Mouse (Mus musculus) CH12.LX (cell line): ENCODE data around the gene Gucy1b2.

Source experiments
- CTCF ChIP-seq, 2 experiments: IDR thresholded peaks in 1 of 2; conservative IDR thresholded peaks in 1 of 2; 2 replicates each; pipeline ENCODE4 v1.5.1; 2011 to 2012; ENCODE audit warnings: low read depth in 2 of 2, low read length in 2 of 2, improper control_type of control experiment in 1 of 2, inconsistent platforms in 1 of 2, mild to moderate bottlenecking in 1 of 2, moderate library complexity in 1 of 2
- ELF1 ChIP-seq: IDR thresholded peaks from 2 replicates; pipeline ENCODE4 v1.6.1; 2014; ENCODE audit warnings: low read depth, mild to moderate bottlenecking, inconsistent platforms, low read length, improper control_type of control experiment
- EP300 ChIP-seq: IDR thresholded peaks from 2 replicates; pipeline ENCODE4 v1.6.1; 2011; ENCODE audit warnings: low read length, improper control_type of control experiment
- ETS1 ChIP-seq: conservative IDR thresholded peaks from 2 replicates; pipeline ENCODE4 v1.6.1; 2012; ENCODE audit warnings: low read depth, mild to moderate bottlenecking, inconsistent platforms, low read length, improper control_type of control experiment, moderate library complexity
- HCFC1 ChIP-seq: IDR thresholded peaks from 2 replicates; pipeline ENCODE4 v1.6.1; 2012; ENCODE audit warnings: low read depth, mild to moderate bottlenecking, inconsistent platforms, low read length, improper control_type of control experiment
- KAT2A ChIP-seq: IDR thresholded peaks from 2 replicates; pipeline ENCODE4 v1.6.1; 2012; ENCODE audit warnings: low read length, improper control_type of control experiment, inconsistent platforms; ENCODE audit not compliant: insufficient replicate concordance
- MYC ChIP-seq: IDR thresholded peaks from 2 replicates; pipeline ENCODE4 v1.6.1; 2011; ENCODE audit warnings: low read depth, mild to moderate bottlenecking, improper control_type of control experiment, low read length
- POLR2A ChIP-seq: IDR thresholded peaks from 2 replicates; pipeline ENCODE4 v1.6.1; 2011; ENCODE audit warnings: low read depth, mild to moderate bottlenecking, improper control_type of control experiment, low read length
- SMC3 ChIP-seq: IDR thresholded peaks from 2 replicates; pipeline ENCODE4 v1.6.1; 2011; ENCODE audit warnings: low read depth, low read length, improper control_type of control experiment
- UBTF ChIP-seq: IDR thresholded peaks from 2 replicates; pipeline ENCODE4 v1.6.1; 2012; ENCODE audit warnings: low read depth, mild to moderate bottlenecking, inconsistent platforms, low read length, improper control_type of control experiment, moderate library complexity
- USF1 ChIP-seq: IDR thresholded peaks from 2 replicates; pipeline ENCODE4 v1.6.1; 2014; ENCODE audit warnings: low read depth, mild to moderate bottlenecking, inconsistent platforms, low read length, improper control_type of control experiment
- USF2 ChIP-seq: conservative IDR thresholded peaks from 2 replicates; pipeline ENCODE4 v1.6.1; 2011; ENCODE audit warnings: low read depth, low read length, improper control_type of control experiment

GRCm38 (mm10) chr14:62457420-62458181, 1.5 kb upstream of the Gucy1b2 start:
- peak; percentile 68 to 94 for TF ChIP-seq CTCF (conservative IDR thresholded peaks at IDR 0.05 in 1 of 2, IDR thresholded peaks at IDR 0.05 in 1 of 2; ENCODE audit: low read depth in 2 of 2, low read length in 2 of 2)
- TF ChIP-seq USF1: no peak
- 0 out of 2 replicates have a peak, but pooled peaks have one; percentile 15 for TF ChIP-seq MYC
- TF ChIP-seq POLR2A: no peak
- no peak for TF ChIP-seq USF2
- no peak for TF ChIP-seq KAT2A
- no peak for TF ChIP-seq ETS1
- TF ChIP-seq UBTF: no peak
- no peak for TF ChIP-seq EP300
- no peak for TF ChIP-seq HCFC1
- no peak for TF ChIP-seq ELF1
- peak; percentile 81 for TF ChIP-seq SMC3
